18 mouse cellular contexts compared by ENCODE assay signal in genomic region chr19:36014836-36015235, GRCm38 (mm10). TPM values are rescaled to one million over a fixed set of nuclear protein-coding genes. Genes with fewer than 3 reads are reported as not detected.
A peak's percentile ranks its signal among the peaks of the same experiment; 100 is the strongest.
DNase-seq lines count a peak whose midpoint lies in the region; ATAC-seq and TF ChIP-seq lines count a peak whose summit lies in the region.
"Had no signal": no experiment of that assay in that cellular context is flagged by ENCODE, and none has a peak within 500 bp of the region (broad histone marks: within the 10 kb centered on the region; RNA-seq: fewer than 3 reads in every experiment).

No protein-coding gene starts in this region.

- no peaks in the 10 kb centered on the region for H3K36me3 ChIP-seq in ES-E14 (ENCODE audit: control insufficient read depth, insufficient read depth, low read length, poor library complexity, severe bottlenecking)
- H3K36me3 ChIP-seq: embryonic facial prominence, embryonic 12.5 days; hindbrain, embryonic 15.5 days had no signal

- no peak overlapping the region for H3K9ac ChIP-seq in ES-E14 (ENCODE audit: insufficient read depth, low read depth, low read length, poor library complexity, severe bottlenecking)
- H3K9ac ChIP-seq: embryonic facial prominence, embryonic 12.5 days; hindbrain, embryonic 15.5 days had no signal

- in situ Hi-C loops in ES-E14 (cut with MboI; ENCODE audit: low sequenced_read_pairs in 2 of 2, unreplicated experiment in 2 of 2): no loop called here

- no peak overlapping the region for H3K27ac ChIP-seq in ES-E14 (ENCODE audit: insufficient read depth, low read depth, low read length, poor library complexity, severe bottlenecking)
- H3K27ac ChIP-seq: embryonic facial prominence, embryonic 12.5 days; gastrocnemius, adult 2 months; hindbrain, embryonic 15.5 days had no signal

- peak; percentile 5 for DNase-seq in heart, adult 8-10 months (ENCODE audit: low spot score)
- no peak for DNase-seq in heart, postnatal 4 days
- DNase-seq in ES-E14 (ENCODE audit: low read depth, low spot score): peak; percentile 54
- DNase-seq in kidney, postnatal 4 days: no peak
- no peak for DNase-seq in spleen, adult 12 weeks (ENCODE audit: low spot score)
- DNase-seq: adrenal gland, postnatal 14 days; cerebellum, adult 11-12 months; cerebellum, adult 9-10 months; cerebellum, postnatal 25 days; gastrocnemius, adult 2 months; gastrocnemius, postnatal 25 days had no signal

- H3K4me1 ChIP-seq in ES-E14 (ENCODE audit: control insufficient read depth in 2 of 2, insufficient read depth in 2 of 2, low read length in 2 of 2, poor library complexity in 1 of 2): peaks cover 0 to 3% of the 10 kb centered on the region in 2 experiments; a peak in 2 of 4 replicates
- H3K4me1 ChIP-seq: embryonic facial prominence, embryonic 12.5 days; hindbrain, embryonic 15.5 days had no signal

- no peak overlapping the region for H3K4me3 ChIP-seq in ES-E14 (ENCODE audit: insufficient read depth in 1 of 2, low read depth in 1 of 2, low read length in 2 of 2, poor library complexity in 1 of 2, severe bottlenecking in 1 of 2)
- H3K4me3 ChIP-seq: embryonic facial prominence, embryonic 12.5 days; gastrocnemius, adult 2 months; hindbrain, embryonic 15.5 days had no signal

- ATAC-seq in granulocyte monocyte progenitor cell, adult 5-6 weeks (replicated peaks; ENCODE audit: poor library complexity, severe bottlenecking): peak; percentile 37; the same call in 1 of the 2 replicates
- ATAC-seq in monocyte, adult 5-6 weeks (replicated peaks; ENCODE audit: insufficient number of reproducible peaks, low FRiP score, low TSS enrichment, poor library complexity, severe bottlenecking): 0 out of 2 replicates have a peak, but pooled peaks have one; percentile 50
- ATAC-seq: activated CD4-positive, CD25-positive, alpha-beta regulatory T cell, adult 4 months; forebrain, embryonic 16.5 days had no signal

- no peaks in the 10 kb centered on the region for H3K9me3 ChIP-seq in ES-E14 (ENCODE audit: control insufficient read depth, insufficient read depth, low read depth, low read length)
- H3K9me3 ChIP-seq: embryonic facial prominence, embryonic 12.5 days; hindbrain, embryonic 15.5 days had no signal

TF ChIP-seq in ES-E14, 5 proteins besides CTCF, POLR2A, EP300 and RAD21:
- TF ChIP-seq ZNF384 (IDR thresholded peaks at IDR 0.05; ENCODE audit: low read depth, low read length): no peak
- TF ChIP-seq HCFC1 (IDR thresholded peaks at IDR 0.05; ENCODE audit: borderline replicate concordance, insufficient read depth, low read length): no peak

RNA-seq across cellular contexts. Expression of gene Htr7, which starts 42.5 kb away (rescaled TPM):
- under 1 TPM; 0.37 to 0.47 (median 0.39) TPM for total RNA-seq in heart, adult 8-10 months (2022)
- total RNA-seq in heart, postnatal 4 days (2021): under 1 TPM; 0.14 to 0.25 TPM
- total RNA-seq in ES-E14 (2012; rRNA removed): 0.09 and 0.11 TPM in 2 replicates
- total RNA-seq in granulocyte monocyte progenitor cell, adult 5-6 weeks (2014; fragmentation: Nextera tagmentation): not detected in 2 replicates
- total RNA-seq in granulocyte monocyte progenitor cell, adult 5-6 weeks (2017): not detected in 2 replicates
- total RNA-seq in monocyte, adult 5-6 weeks (2017): not detected in 3 replicates
- total RNA-seq: adrenal gland, adult 18-20 months had no signal

Comparison
In these comparisons a context has a peak if more than half of its experiments do, and no peak if none do; other contexts are left out.
1. DNase-seq: peak in heart, adult 8-10 months (single experiment) and ES-E14 (single experiment); none in heart, postnatal 4 days (single experiment), kidney, postnatal 4 days (0 of 2) and spleen, adult 12 weeks (single experiment).